Mouse (Mus musculus): ENCODE measurements at regions not wholly inside any gene's neighbourhood (a gene's known extent, or its start where the extent isn't known, plus 50 kb on each side); places are given as distances from the start of the nearest gene placed in this dataset.
"Not testable (repeated sequence)": the region's sequence is repeated elsewhere in the genome, so short reads cannot be mapped to it uniquely, and the experiment has no call there.

GRCm38 (mm10) chr1:14688041-14688440, 1405.1 kb downstream of the 4930444P10Rik start:
- not testable (repeated sequence) for DNase-seq

GRCm38 (mm10) chr1:14686172-14686571, 1407.0 kb downstream of the 4930444P10Rik start:
- DNase-seq, result no peak

GRCm38 (mm10) chr1:14680443-14680842, 1412.7 kb downstream of the 4930444P10Rik start:
- no peak for DNase-seq

- no peak for DNase-seq
Observed at GRCm38 (mm10) chr1:14672393-14672999, 1420.6 kb downstream of the 4930444P10Rik start.

- DNase-seq, result no peak
Observed at GRCm38 (mm10) chr1:14662706-14663312, 1430.3 kb downstream of the 4930444P10Rik start.

- DNase-seq, result no peak
Observed at GRCm38 (mm10) chr1:14661854-14662253, 1431.3 kb downstream of the 4930444P10Rik start.

- DNase-seq, result no peak
Observed at GRCm38 (mm10) chr1:14650346-14650745, 1442.8 kb downstream of the 4930444P10Rik start.

GRCm38 (mm10) chr1:14635642-14636263, 1457.4 kb downstream of the 4930444P10Rik start:
- peak; percentile 15 for DNase-seq

GRCm38 (mm10) chr1:14631994-14632393, 1461.1 kb downstream of the 4930444P10Rik start:
- no peak for DNase-seq

GRCm38 (mm10) chr1:14627204-14627603, 1465.9 kb downstream of the 4930444P10Rik start:
- no peak for DNase-seq

GRCm38 (mm10) chr1:14626685-14627084, 1466.4 kb downstream of the 4930444P10Rik start:
- no peak for DNase-seq

GRCm38 (mm10) chr1:14620922-14621430, 1472.1 kb downstream of the 4930444P10Rik start:
- no peak for DNase-seq

- DNase-seq, result no peak
Observed at GRCm38 (mm10) chr1:14613232-14613894, 1479.8 kb downstream of the 4930444P10Rik start.

- no peak for DNase-seq
Observed at GRCm38 (mm10) chr1:14609054-14609453, 1484.1 kb downstream of the 4930444P10Rik start.

GRCm38 (mm10) chr1:14595961-14596360, 1497.2 kb downstream of the 4930444P10Rik start:
- DNase-seq, result no peak

GRCm38 (mm10) chr1:14589905-14590304, 1503.2 kb downstream of the 4930444P10Rik start:
- no peak for DNase-seq

GRCm38 (mm10) chr1:14579376-14579775, 1513.7 kb downstream of the 4930444P10Rik start:
- no peak for DNase-seq

- DNase-seq, result no peak
Observed at GRCm38 (mm10) chr1:14576263-14576662, 1516.9 kb downstream of the 4930444P10Rik start.

GRCm38 (mm10) chr1:14570562-14570981, 1522.6 kb downstream of the 4930444P10Rik start:
- no peak for DNase-seq

- DNase-seq, result no peak
Observed at GRCm38 (mm10) chr1:14570113-14570512, 1523.0 kb downstream of the 4930444P10Rik start.

- DNase-seq, result no peak
Observed at GRCm38 (mm10) chr1:14567006-14567405, 1526.1 kb downstream of the 4930444P10Rik start.

- no peak for DNase-seq
Observed at GRCm38 (mm10) chr1:14566386-14566785, 1526.7 kb downstream of the 4930444P10Rik start.

All from right cerebral cortex, postnatal 4 days (tissue).